Mouse (Mus musculus) heart, postnatal 0 days (tissue): ENCODE results near the gene 4833420G17Rik.

Source experiments
- CTCF ChIP-seq: IDR thresholded peaks from 2 replicates; pipeline ENCODE4 v1.5.1; 2016; ENCODE audit warnings: antibody characterized with exemption, control low read depth, low read depth
- EP300 ChIP-seq: IDR thresholded peaks from 2 replicates; pipeline ENCODE4 v1.6.1; 2016; ENCODE audit warnings: antibody characterized with exemption, low read depth

GRCm38 (mm10) chr13:119462596-119463560, at the start of gene 4833420G17Rik:
- TF ChIP-seq CTCF (no peak), EP300 (no peak)
